Comparison of ENCODE assay signal across 21 mouse cellular contexts in genomic region chr3:133141877-133142276, GRCm38 (mm10).
"Had no signal": no experiment of that assay in that cellular context is flagged by ENCODE, and none has a peak within 500 bp of the region (broad histone marks: within the 10 kb centered on the region; RNA-seq: fewer than 3 reads in every experiment).

No protein-coding gene starts in this region.

- H3K4me1 ChIP-seq: liver, embryonic 15.5 days; lung, embryonic 15.5 days; midbrain, embryonic 13.5 days; midbrain, embryonic 15.5 days; neural tube, embryonic 12.5 days; stomach, embryonic 15.5 days had no signal

- H3K9me3 ChIP-seq: liver, embryonic 15.5 days; lung, embryonic 15.5 days; midbrain, embryonic 13.5 days; midbrain, embryonic 15.5 days; neural tube, embryonic 12.5 days; stomach, embryonic 15.5 days had no signal

- ATAC-seq: liver, postnatal 0 days; lung, postnatal 0 days; midbrain, embryonic 13.5 days; midbrain, embryonic 15.5 days had no signal

- H3K4me3 ChIP-seq: liver, embryonic 15.5 days; lung, embryonic 15.5 days; midbrain, embryonic 13.5 days; midbrain, embryonic 15.5 days; neural tube, embryonic 12.5 days; stomach, embryonic 15.5 days had no signal

- H3K27me3 ChIP-seq: liver, embryonic 15.5 days; lung, embryonic 15.5 days; midbrain, embryonic 13.5 days; midbrain, embryonic 15.5 days; neural tube, embryonic 12.5 days; stomach, embryonic 15.5 days had no signal

- H3K36me3 ChIP-seq: liver, embryonic 15.5 days; lung, embryonic 15.5 days; midbrain, embryonic 13.5 days; midbrain, embryonic 15.5 days; neural tube, embryonic 12.5 days; stomach, embryonic 15.5 days had no signal

- DNase-seq: liver, postnatal 0 days; lung, adult 2 months; lung, postnatal 14 days; lung, postnatal 36 days; retina, postnatal 1 day; right cerebral cortex, adult 18-20 months; right cerebral cortex, postnatal 25 days; right cerebral cortex, postnatal 4 days; spleen, adult 18-20 months; thymus, adult 2 months; thymus, postnatal 25 days; thymus, postnatal 4 days had no signal

- H3K27ac ChIP-seq: liver, embryonic 15.5 days; lung, embryonic 15.5 days; macrophage; midbrain, embryonic 13.5 days; midbrain, embryonic 15.5 days; neural tube, embryonic 12.5 days; stomach, embryonic 15.5 days; stomach, postnatal 0 days had no signal

- H3K9ac ChIP-seq: liver, embryonic 15.5 days; liver, postnatal 0 days; lung, embryonic 15.5 days; midbrain, embryonic 13.5 days; midbrain, embryonic 15.5 days; neural tube, embryonic 12.5 days; stomach, embryonic 15.5 days had no signal
